ENCODE assay signal across 7 mouse cellular contexts in genomic region chr6:108185685-108186009, GRCm38 (mm10). TPM values are rescaled to one million over a fixed set of nuclear protein-coding genes. Genes with fewer than 3 reads are reported as not detected.
DNase-seq lines count a peak whose midpoint lies in the region; ATAC-seq lines count a peak whose summit lies in the region.

No protein-coding gene starts in this region.

- H3K27me3 ChIP-seq in lung, embryonic 15.5 days, result no peaks in the 10 kb centered on the region
- H3K27me3 ChIP-seq in forebrain, embryonic 10.5 days (ENCODE audit: poor library complexity, severe bottlenecking), result no peaks in the 10 kb centered on the region
- no peaks in the 10 kb centered on the region for H3K27me3 ChIP-seq in limb, embryonic 13.5 days
- no peaks in the 10 kb centered on the region for H3K27me3 ChIP-seq in stomach, embryonic 14.5 days (ENCODE audit: control insufficient read depth, insufficient read depth, low read length)

- peak; percentile 31; the same call in 1 of the 2 replicates for ATAC-seq in lung, embryonic 15.5 days (ENCODE audit: borderline replicate concordance, extremely low read depth, low FRiP score, low TSS enrichment)
- ATAC-seq in limb, embryonic 13.5 days (ENCODE audit: low FRiP score, low read depth), result no peak
- ATAC-seq in stomach, embryonic 14.5 days (ENCODE audit: insufficient number of reproducible peaks, insufficient read depth, low FRiP score, low read depth), result no peak

- no peak for DNase-seq in lung, postnatal 14 days
- DNase-seq in forebrain, embryonic 10.5 days (ENCODE audit: extremely low spot score, low spot score), result no peak
- DNase-seq in Muller cell, postnatal 12 days (ENCODE audit: inconsistent ontology term), result no peak
- no peak for DNase-seq in thymus, postnatal 14 days

- peak overlapping the region; percentile 86 for H3K4me3 ChIP-seq in lung, embryonic 15.5 days
- peak overlapping the region; percentile 88 for H3K4me3 ChIP-seq in forebrain, embryonic 10.5 days
- H3K4me3 ChIP-seq in limb, embryonic 13.5 days, result peak overlapping the region; percentile 88
- peak overlapping the region; percentile 85 for H3K4me3 ChIP-seq in stomach, embryonic 14.5 days (ENCODE audit: low read depth, low read length)

- WGBS in lung, embryonic 15.5 days, result 16% methylated on average over 4 of the region's 4 CpGs
- WGBS in forebrain, embryonic 10.5 days, result 22% methylated on average over 4 of the region's 4 CpGs
- WGBS in limb, embryonic 13.5 days, result 18% methylated on average over 4 of the region's 4 CpGs
- WGBS in stomach, embryonic 14.5 days, result 12% methylated on average over 4 of the region's 4 CpGs

- no peaks in the 10 kb centered on the region for H3K9me3 ChIP-seq in lung, embryonic 15.5 days
- no peaks in the 10 kb centered on the region for H3K9me3 ChIP-seq in forebrain, embryonic 10.5 days
- H3K9me3 ChIP-seq in limb, embryonic 13.5 days, result no peaks in the 10 kb centered on the region
- H3K9me3 ChIP-seq in stomach, embryonic 14.5 days (ENCODE audit: control insufficient read depth, low read depth, low read length), result no peaks in the 10 kb centered on the region

- peaks cover 7% of the 10 kb centered on the region for H3K4me1 ChIP-seq in lung, embryonic 15.5 days
- peaks cover 14% of the 10 kb centered on the region for H3K4me1 ChIP-seq in forebrain, embryonic 10.5 days
- peaks cover 11% of the 10 kb centered on the region for H3K4me1 ChIP-seq in limb, embryonic 13.5 days
- peaks cover 3% of the 10 kb centered on the region; the same call in 1 of the 2 replicates for H3K4me1 ChIP-seq in stomach, embryonic 14.5 days (ENCODE audit: control insufficient read depth, insufficient read depth, low read length)

- H3K36me3 ChIP-seq in lung, embryonic 15.5 days, result no peaks in the 10 kb centered on the region
- H3K36me3 ChIP-seq in forebrain, embryonic 10.5 days (replicated peaks), result no peaks in the 10 kb centered on the region; the same call in 1 of the 2 replicates
- no peaks in the 10 kb centered on the region for H3K36me3 ChIP-seq in limb, embryonic 13.5 days
- no peaks in the 10 kb centered on the region for H3K36me3 ChIP-seq in stomach, embryonic 14.5 days (ENCODE audit: control insufficient read depth, insufficient read depth, low read length)

- H3K9ac ChIP-seq in lung, embryonic 15.5 days, result 0 out of 2 replicates have a peak overlapping the region, but pooled peaks have one; percentile 67
- no peak overlapping the region for H3K9ac ChIP-seq in limb, embryonic 13.5 days
- peak overlapping the region; percentile 66; the same call in 1 of the 2 replicates for H3K9ac ChIP-seq in stomach, embryonic 14.5 days (replicated peaks; ENCODE audit: low read depth, low read length)

- no peak overlapping the region for H3K27ac ChIP-seq in lung, embryonic 15.5 days
- H3K27ac ChIP-seq in forebrain, embryonic 10.5 days, result peak overlapping the region; percentile 86
- no peak overlapping the region for H3K27ac ChIP-seq in limb, embryonic 13.5 days
- no peak overlapping the region for H3K27ac ChIP-seq in stomach, embryonic 14.5 days (ENCODE audit: low read length)

- H3K4me2 ChIP-seq in lung, embryonic 15.5 days, result peak overlapping the region; percentile 92
- H3K4me2 ChIP-seq in limb, embryonic 13.5 days (replicated peaks), result peak overlapping the region; percentile 89
- H3K4me2 ChIP-seq in stomach, embryonic 14.5 days (replicated peaks; ENCODE audit: low read depth, low read length), result peak overlapping the region; percentile 94

RNA-seq across cellular contexts. Expression of gene Sumf1, which starts 0.3 kb away (rescaled TPM):
- polyA plus RNA-seq in lung, embryonic 15.5 days (2015; fragmentation: Nextera tagmentation; extraction: Ambion mirVana), result 29.7 and 30.0 TPM in 2 replicates
- polyA plus RNA-seq in forebrain, embryonic 10.5 days (2016; fragmentation: Nextera tagmentation; extraction: Ambion mirVana), result 12.8 and 13.0 TPM in 2 replicates
- 22.4 and 23.6 TPM in 2 replicates for polyA plus RNA-seq in limb, embryonic 13.5 days (2015; fragmentation: Nextera tagmentation; extraction: Ambion mirVana)
- polyA plus RNA-seq in stomach, embryonic 14.5 days (2014; fragmentation: Nextera tagmentation; extraction: Ambion mirVana), result 23.6 and 23.9 TPM in 2 replicates

RNA-seq across cellular contexts. Expression of gene Itpr1, which starts 27.2 kb away (rescaled TPM):
- 12.7 and 14.9 TPM in 2 replicates for polyA plus RNA-seq in lung, embryonic 15.5 days (2015; fragmentation: Nextera tagmentation; extraction: Ambion mirVana)
- 11.6 and 11.9 TPM in 2 replicates for polyA plus RNA-seq in forebrain, embryonic 10.5 days (2016; fragmentation: Nextera tagmentation; extraction: Ambion mirVana)
- 9.4 and 10.8 TPM in 2 replicates for polyA plus RNA-seq in limb, embryonic 13.5 days (2015; fragmentation: Nextera tagmentation; extraction: Ambion mirVana)
- 13.4 and 13.5 TPM in 2 replicates for polyA plus RNA-seq in stomach, embryonic 14.5 days (2014; fragmentation: Nextera tagmentation; extraction: Ambion mirVana)
